Mouse (Mus musculus) forebrain, embryonic 14.5 days (tissue): ENCODE results near the gene Marcksl1. TPM values are rescaled to one million over a fixed set of nuclear protein-coding genes. Genes with fewer than 3 reads are reported as not detected.

ENCODE experiments used
- ATAC-seq: fragments of 200-750 bp; cut with Nextera tagmentation; 2 replicates; pipeline ENCODE4 v1.8.0; 2017; ENCODE audit warnings: mild to moderate bottlenecking, moderate library complexity
- DNase-seq: peaks from one replicate; pipeline ENCODE4 v3.0.0-alpha.2; 2015; ENCODE audit warnings: low spot score
- H3K27ac ChIP-seq: fragments of 300-500 bp; sonication (generic); 2 replicates; pipeline ENCODE4 v1.5.1; 2014; ENCODE audit warnings: low read depth, mild to moderate bottlenecking, control low read depth, low read length, moderate library complexity
- H3K27me3 ChIP-seq: fragments of 300-500 bp; sonication (generic); replicated peaks from 2 replicates; pipeline ENCODE4 v1.6.1; 2014; ENCODE audit warnings: low read length, control low read depth, mixed read lengths; ENCODE audit not compliant: control insufficient read depth, insufficient read depth
- H3K36me3 ChIP-seq: fragments of 300-500 bp; sonication (generic); 2 replicates; pipeline ENCODE4 v1.6.1; 2014; ENCODE audit warnings: low read length, control low read depth; ENCODE audit not compliant: control insufficient read depth, insufficient read depth
- H3K4me1 ChIP-seq: fragments of 300-500 bp; sonication (generic); 2 replicates; pipeline ENCODE4 v1.6.1; 2014; ENCODE audit warnings: antibody characterized with exemption, low read length, control low read depth; ENCODE audit not compliant: control insufficient read depth, insufficient read depth
- H3K4me2 ChIP-seq: fragments of 300-500 bp; sonication (generic); 2 replicates; pipeline ENCODE4 v1.6.1; 2014; ENCODE audit warnings: mild to moderate bottlenecking, control low read depth, low read length
- H3K4me3 ChIP-seq: fragments of 300-500 bp; sonication (generic); 2 replicates; pipeline ENCODE4 v1.5.1; 2014; ENCODE audit warnings: low read depth, low read length, control low read depth
- H3K9ac ChIP-seq: fragments of 300-500 bp; sonication (generic); 2 replicates; pipeline ENCODE4 v1.6.1; 2014; ENCODE audit warnings: mild to moderate bottlenecking, low read length, control low read depth, moderate library complexity
- H3K9me3 ChIP-seq: fragments of 300-500 bp; sonication (generic); replicated peaks from 2 replicates; pipeline ENCODE4 v1.6.1; 2016; ENCODE audit warnings: low read length, control low read depth, mixed read lengths; ENCODE audit not compliant: control insufficient read depth
- WGBS: fragments of 180-500 bp; shearing (Covaris S2); extraction: QIAGEN DNeasy Blood & Tissue Kit; methylation state at CpG from one replicate; pipeline ENCODE4 v1.1.7; 2014; 5-methylcytosine and 5-hydroxymethylcytosine counted together
- microRNA-seq: library from miRNA; unstranded; fragments of <30 nt; microRNA quantifications from one replicate; pipeline ENCODE4, GENCODE M21; 2016
- polyA plus RNA-seq: library from polyadenylated mRNA; unstranded; fragments of >200 nt; fragmentation: Nextera tagmentation; extraction: Ambion mirVana; gene quantifications from 2 replicates; pipeline ENCODE4 v1.2.1, GENCODE M21; 2014

Marcksl1 gene
- polyA plus RNA-seq, 1 experiment from 2014 or later, result 1,632 TPM

GRCm38 (mm10) chr4:129561184-129561583 lies 47.8 kb downstream of the Marcksl1 start:
- no peaks in the 10 kb centered on the region for H3K36me3 ChIP-seq
- H3K9me3 ChIP-seq, result no peaks in the 10 kb centered on the region
- H3K4me2 ChIP-seq, result no peak overlapping the region
- DNase-seq, result no peak
- no peak for ATAC-seq
- WGBS, result 95% methylated on average over 5 of the region's 5 CpGs
- H3K4me3 ChIP-seq, result no peak overlapping the region
- H3K4me1 ChIP-seq, result no peaks in the 10 kb centered on the region
- no peaks in the 10 kb centered on the region for H3K27me3 ChIP-seq
- H3K27ac ChIP-seq, result no peak overlapping the region
- H3K9ac ChIP-seq, result no peak overlapping the region

- no peak overlapping the region for H3K4me2 ChIP-seq
- no peaks in the 10 kb centered on the region for H3K4me1 ChIP-seq
- no peak overlapping the region for H3K4me3 ChIP-seq
- 82% methylated on average over 8 of the region's 8 CpGs for WGBS
- H3K9me3 ChIP-seq, result no peaks in the 10 kb centered on the region
- H3K27ac ChIP-seq, result no peak overlapping the region
- no peak for ATAC-seq
- H3K27me3 ChIP-seq, result no peaks in the 10 kb centered on the region
- H3K36me3 ChIP-seq, result no peaks in the 10 kb centered on the region
- no peak overlapping the region for H3K9ac ChIP-seq
- DNase-seq, result no peak
These were observed 50.3 kb downstream of the Marcksl1 start for GRCm38 (mm10) chr4:129563718-129564117.

- 91% methylated on average over 6 of the region's 6 CpGs for WGBS
- Histone ChIP-seq H3K27ac (no peak overlapping the region), H3K4me1 (no peaks in the 10 kb centered on the region), H3K4me3 (no peak overlapping the region), H3K4me2 (no peak overlapping the region), H3K9me3 (no peaks in the 10 kb centered on the region), H3K9ac (no peak overlapping the region), H3K27me3 (no peaks in the 10 kb centered on the region), H3K36me3 (no peaks in the 10 kb centered on the region)
- ATAC-seq, result no peak
- DNase-seq, result no peak
These were observed 51.8 kb downstream of the Marcksl1 start for GRCm38 (mm10) chr4:129565139-129565538.

Small RNAs within 50 kb of the gene (microRNA-seq; reads per million reads assigned to microRNA genes)
- not detected for gene Mir8119

Other genes starting within 250 kb of the Marcksl1 start
- 0.14 and 0.24 TPM in 2 replicates for gene Sync, start 226.0 kb upstream of the Marcksl1 start, polyA plus RNA-seq
- gene Rbbp4, start 178.2 kb upstream of the Marcksl1 start, polyA plus RNA-seq, result 428 and 447 TPM in 2 replicates
- 27.7 and 37.1 TPM in 2 replicates for gene Zbtb8os, start 177.9 kb upstream of the Marcksl1 start, polyA plus RNA-seq
- 5.8 and 6.6 TPM in 2 replicates for gene Zbtb8a, start 135.5 kb upstream of the Marcksl1 start, polyA plus RNA-seq
- gene Zbtb8b, start 72.7 kb upstream of the Marcksl1 start, polyA plus RNA-seq, result 6.5 and 8.0 TPM in 2 replicates
- gene Bsdc1, start 52.0 kb upstream of the Marcksl1 start, polyA plus RNA-seq, result 35.4 and 38.1 TPM in 2 replicates
- gene Tssk3, start 22.6 kb upstream of the Marcksl1 start, polyA plus RNA-seq, result 0.28 TPM in 1 of 2 replicates, not detected in the other
- gene Fam229a, start 22.4 kb upstream of the Marcksl1 start, polyA plus RNA-seq, result not detected in 2 replicates
- 132 and 154 TPM in 2 replicates for gene Hdac1, start 29.1 kb downstream of the Marcksl1 start, polyA plus RNA-seq
- gene Lck, start 60.1 kb downstream of the Marcksl1 start, polyA plus RNA-seq, result 8.2 and 9.0 TPM in 2 replicates
- not detected in 2 replicates for gene Fam167b, start 65.0 kb downstream of the Marcksl1 start, polyA plus RNA-seq
- gene Eif3i, start 87.1 kb downstream of the Marcksl1 start, polyA plus RNA-seq, result 259 and 316 TPM in 2 replicates
- 144 and 179 TPM in 2 replicates for gene Tmem234, start 87.1 kb downstream of the Marcksl1 start, polyA plus RNA-seq
- gene Dcdc2b, start 100.7 kb downstream of the Marcksl1 start, polyA plus RNA-seq, result 2.2 and 3.2 TPM in 2 replicates
- gene Iqcc, start 105.5 kb downstream of the Marcksl1 start, polyA plus RNA-seq, result 23.6 and 29.4 TPM in 2 replicates
- gene Ccdc28b, start 110.4 kb downstream of the Marcksl1 start, polyA plus RNA-seq, result 112 and 115 TPM in 2 replicates
- 65.4 and 71.6 TPM in 2 replicates for gene Txlna, start 127.5 kb downstream of the Marcksl1 start, polyA plus RNA-seq
- gene Kpna6, start 159.2 kb downstream of the Marcksl1 start, polyA plus RNA-seq, result 16.5 TPM in 2 replicates
- gene Tmem39b, start 183.3 kb downstream of the Marcksl1 start, polyA plus RNA-seq, result 42.0 and 47.4 TPM in 2 replicates
- gene Khdrbs1, start 228.7 kb downstream of the Marcksl1 start, polyA plus RNA-seq, result 133 and 136 TPM in 2 replicates